Mouse (Mus musculus) T-helper 1 cell (primary cell): ENCODE results near the gene Vamp2.

Experiments
- in situ Hi-C: fragments of 300-600 bp; cut with MboI, MseI; formaldehyde crosslinking; loops from one replicate; pipeline ENCODE4 v1.15.1; 2025; ENCODE audit warnings: high pct_unique_total_duplicates

Gene Vamp2

GRCm38 (mm10) chr11:69088103-69088855 is at the start of gene Vamp2:
Gene Vamp2, plus strand, starts transcription at chr11:69088490.
- in situ Hi-C loops: no loop called here

GRCm38 (mm10) chr11:69045531-69046394 is 42.5 kb upstream of the Vamp2 start, which contains the start of gene Aurkb:
Gene Aurkb, plus strand, starts transcription at chr11:69045647.
- in situ Hi-C loops: no loop called here

- in situ Hi-C loops: no loop called here
Measured at GRCm38 (mm10) chr11:69046395-69046774, 41.9 kb upstream of the Vamp2 start.

GRCm38 (mm10) chr11:69047592-69047991 is 40.7 kb upstream of the Vamp2 start:
- in situ Hi-C loops: no loop called here

- in situ Hi-C loops: no loop called here
Measured at GRCm38 (mm10) chr11:69048151-69048550, 40.1 kb upstream of the Vamp2 start.

GRCm38 (mm10) chr11:69050748-69051147 is 37.5 kb upstream of the Vamp2 start:
- in situ Hi-C loops: no loop called here

- in situ Hi-C loops: no loop called here
Measured at GRCm38 (mm10) chr11:69051771-69052170, 36.5 kb upstream of the Vamp2 start.

GRCm38 (mm10) chr11:69052824-69053421 is 35.4 kb upstream of the Vamp2 start:
- in situ Hi-C loops: no loop called here

- in situ Hi-C loops: no loop called here
Measured at GRCm38 (mm10) chr11:69053848-69054247, 34.4 kb upstream of the Vamp2 start.

GRCm38 (mm10) chr11:69058265-69058664 is 30.0 kb upstream of the Vamp2 start:
- in situ Hi-C loops: no loop called here

GRCm38 (mm10) chr11:69058729-69059356 is 29.4 kb upstream of the Vamp2 start:
- in situ Hi-C loops: no loop called here

GRCm38 (mm10) chr11:69059357-69059974 is 28.8 kb upstream of the Vamp2 start, which contains the start of gene Borcs6:
Gene Borcs6, plus strand, starts transcription at chr11:69059717.
- in situ Hi-C loops: no loop called here

- in situ Hi-C loops: loop anchor here (5.0 to 10.0 kb wide), 2 partner anchors 62 to 175 kb away; partner anchors contain the start of genes 9130213A22Rik, Gucy2e and Hes7
Measured at GRCm38 (mm10) chr11:69059975-69060411, 28.3 kb upstream of the Vamp2 start.

GRCm38 (mm10) chr11:69060448-69061254 is 27.6 kb upstream of the Vamp2 start:
- in situ Hi-C loops: loop anchor here (5.0 to 10.0 kb wide), 2 partner anchors 62 to 174 kb away; partner anchors contain the start of genes 9130213A22Rik, Gucy2e and Hes7

- in situ Hi-C loops: loop anchor here (5.0 to 10.0 kb wide), 2 partner anchors 61 to 173 kb away; partner anchors contain the start of genes 9130213A22Rik, Gucy2e and Hes7
Measured at GRCm38 (mm10) chr11:69061255-69061912, 26.9 kb upstream of the Vamp2 start.

GRCm38 (mm10) chr11:69062194-69062760 is 26.0 kb upstream of the Vamp2 start:
- in situ Hi-C loops: loop anchor here (5.0 to 10.0 kb wide), 2 partner anchors 60 to 173 kb away; partner anchors contain the start of genes 9130213A22Rik, Gucy2e and Hes7

GRCm38 (mm10) chr11:69062761-69063224 is 25.5 kb upstream of the Vamp2 start:
- in situ Hi-C loops: loop anchor here (5.0 to 10.0 kb wide), 2 partner anchors 60 to 172 kb away; partner anchors contain the start of genes 9130213A22Rik, Gucy2e and Hes7

- in situ Hi-C loops: loop anchor here (5.0 to 10.0 kb wide), 2 partner anchors 59 to 171 kb away; partner anchors contain the start of genes 9130213A22Rik, Gucy2e and Hes7
Measured at GRCm38 (mm10) chr11:69063413-69064201, 24.7 kb upstream of the Vamp2 start.
